Mouse (Mus musculus) activated CD4-positive, CD25-positive, alpha-beta regulatory T cell, adult 4 months (primary cell): ENCODE results near the gene Sapcd1. TPM values are rescaled to one million over a fixed set of nuclear protein-coding genes. Genes with fewer than 3 reads are reported as not detected.
A peak's percentile ranks its signal among the peaks of the same experiment; 100 is the strongest.

Experiments used
- ATAC-seq: one replicate; pipeline ENCODE4 v1.8.0; 2017
- polyA plus RNA-seq, 2 experiments: library from polyadenylated mRNA; unstranded; fragments of 100-300 nt; shearing (Covaris generic); gene quantifications; one replicate each; pipeline ENCODE4 v1.2.1; 2017

Gene Sapcd1
- polyA plus RNA-seq, 2 experiments from 2014 or later = 1.8 to 2.1 TPM

- no peak for ATAC-seq
Measured at GRCm38 (mm10) chr17:35029691-35030532, 2.1 kb upstream of the Sapcd1 start.

- no peak for ATAC-seq
Measured at GRCm38 (mm10) chr17:35028315-35028714, 499 bp upstream of the Sapcd1 start.

- ATAC-seq = no peak
Measured at GRCm38 (mm10) chr17:35026206-35026605, 1.6 kb downstream of the Sapcd1 start.

- no peak for ATAC-seq
Measured at GRCm38 (mm10) chr17:35024691-35025488, 2.9 kb downstream of the Sapcd1 start.

- no peak for ATAC-seq
Measured at GRCm38 (mm10) chr17:35024261-35024660, 3.6 kb downstream of the Sapcd1 start.

- ATAC-seq = no peak
Measured at GRCm38 (mm10) chr17:35023756-35024155, 4.1 kb downstream of the Sapcd1 start.

GRCm38 (mm10) chr17:35023221-35023620 lies 4.6 kb downstream of the Sapcd1 start:
- no peak for ATAC-seq

- no peak for ATAC-seq
Measured at GRCm38 (mm10) chr17:35022541-35023060, 5.2 kb downstream of the Sapcd1 start.

- no peak for ATAC-seq
Measured at GRCm38 (mm10) chr17:35021842-35022477, 5.9 kb downstream of the Sapcd1 start.

GRCm38 (mm10) chr17:35021163-35021808 lies 6.5 kb downstream of the Sapcd1 start:
- peak; percentile 68 for ATAC-seq

GRCm38 (mm10) chr17:35020551-35020950 lies 7.3 kb downstream of the Sapcd1 start:
- no peak for ATAC-seq

- ATAC-seq = no peak
Measured at GRCm38 (mm10) chr17:35019894-35020293, 7.9 kb downstream of the Sapcd1 start.

GRCm38 (mm10) chr17:35018171-35018570 lies 9.6 kb downstream of the Sapcd1 start:
- ATAC-seq = no peak

- ATAC-seq = no peak
Measured at GRCm38 (mm10) chr17:35017706-35018030, 10.1 kb downstream of the Sapcd1 start.

GRCm38 (mm10) chr17:35016791-35017705 lies 10.8 kb downstream of the Sapcd1 start:
- ATAC-seq = peak; percentile 55

GRCm38 (mm10) chr17:35016376-35016775 lies 11.4 kb downstream of the Sapcd1 start, which contains the start of gene Vwa7:
Vwa7 (plus strand) TSS chr17:35016579.
- ATAC-seq = no peak

GRCm38 (mm10) chr17:35015296-35015695 lies 12.5 kb downstream of the Sapcd1 start:
- no peak for ATAC-seq

- no peak for ATAC-seq
Measured at GRCm38 (mm10) chr17:35013221-35013620, 14.6 kb downstream of the Sapcd1 start.

GRCm38 (mm10) chr17:35012430-35012829 lies 15.4 kb downstream of the Sapcd1 start:
- ATAC-seq = no peak

GRCm38 (mm10) chr17:35011440-35011839 lies 16.4 kb downstream of the Sapcd1 start:
- no peak for ATAC-seq

GRCm38 (mm10) chr17:35009586-35009985 lies 18.2 kb downstream of the Sapcd1 start:
- ATAC-seq = no peak
